ENCODE assay signal across 29 mouse cellular contexts in the genomic region with DNA sequence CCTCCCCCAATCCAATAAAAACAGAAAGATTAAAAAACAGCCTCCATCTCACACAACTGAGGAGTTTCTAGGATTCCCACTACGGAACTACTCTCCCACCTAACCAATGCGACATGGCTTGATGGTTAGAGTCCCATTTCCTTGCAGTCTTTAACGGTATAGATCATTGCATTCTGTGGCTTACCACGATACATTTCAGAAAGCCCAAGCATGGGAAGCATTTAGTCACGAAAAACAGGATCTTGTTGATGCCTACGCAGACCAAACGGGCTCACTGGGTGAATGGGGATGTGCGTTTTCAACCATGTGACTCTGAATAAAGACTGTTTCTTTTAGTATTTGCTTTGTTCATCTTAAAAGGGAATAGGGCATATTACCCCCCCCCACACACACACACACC.
DNase-seq lines count a peak whose midpoint lies in the region; ATAC-seq and TF ChIP-seq lines count a peak whose summit lies in the region.
"Had no signal": no experiment of that assay in that cellular context is flagged by ENCODE, and none has a peak within 500 bp of the region (broad histone marks: within the 10 kb centered on the region; RNA-seq: fewer than 3 reads in every experiment).

No protein-coding gene starts in this region.

- CTCF ChIA-PET in Patski (lab: Charles Lee), result interaction anchor here (0.7 to 2.3 kb wide), 5 partner anchors 10 to 222 kb away, joined by 3 to 7 read pairs (median 3); no protein-coding TSS in a partner anchor

- POLR2A ChIA-PET in Patski (lab: Charles Lee), result no interaction called here

- no peaks in the 10 kb centered on the region for H3K27me3 ChIP-seq in kidney, postnatal 0 days (ENCODE audit: insufficient read depth, low read length)
- no peaks in the 10 kb centered on the region for H3K27me3 ChIP-seq in Patski
- H3K27me3 ChIP-seq: hindbrain, embryonic 12.5 days; intestine, embryonic 15.5 days; limb, embryonic 15.5 days had no signal

- WGBS in kidney, postnatal 0 days, result 78% methylated on average over 8 of the region's 8 CpGs

- no peak for DNase-seq in frontal cortex, postnatal 36 days (ENCODE audit: low spot score in 2 of 2)
- DNase-seq in kidney, postnatal 0 days (ENCODE audit: low spot score), result no peak
- no peak for DNase-seq in kidney, adult 9 months
- peak; percentile 83 for DNase-seq in Patski (ENCODE audit: low read depth, low spot score)
- DNase-seq in left cerebral cortex, postnatal 25 days (ENCODE audit: low spot score in 2 of 2), result no peak
- DNase-seq in urinary bladder, adult 18-20 months (ENCODE audit: low spot score in 2 of 2), result no peak
- DNase-seq: adrenal gland, postnatal 25 days; cerebellum, adult 2 months; gastrocnemius, postnatal 10 days; heart, postnatal 36 days; lung, adult 2 months; lung, postnatal 10 days; midbrain, embryonic 14.5 days; right cerebral cortex, postnatal 4 days; thymus, adult 18-20 months; thymus, postnatal 25 days had no signal

- in situ Hi-C loops in Patski (cut with MboI; ENCODE audit: low pct_unique_long_range_greater_than_20kb), result no loop called here

- H3K4me1 ChIP-seq in kidney, postnatal 0 days (replicated peaks; ENCODE audit: insufficient read depth, low read length), result peaks cover 21% of the 10 kb centered on the region
- H3K4me1 ChIP-seq: hindbrain, embryonic 12.5 days; intestine, embryonic 15.5 days had no signal

- TF ChIP-seq CTCF in kidney, postnatal 0 days (IDR thresholded peaks at IDR 0.05; ENCODE audit: low read depth), result no peak
- no peak for TF ChIP-seq CTCF in Patski (IDR thresholded peaks at IDR 0.05)

- no peaks in the 10 kb centered on the region for H3K9me3 ChIP-seq in kidney, postnatal 0 days (replicated peaks; ENCODE audit: low read length)
- H3K9me3 ChIP-seq: hindbrain, embryonic 12.5 days; intestine, embryonic 15.5 days; limb, embryonic 10.5 days; limb, embryonic 15.5 days had no signal

- ATAC-seq in frontal cortex, adult (ENCODE audit: low TSS enrichment), result peak; percentile 36
- ATAC-seq in kidney, postnatal 0 days (replicated peaks; ENCODE audit: low FRiP score, low read depth), result no peak
- peak; percentile 67 for ATAC-seq in Patski
- peak; percentile 37 for ATAC-seq in megakaryocyte progenitor cell, adult 5-6 weeks (replicated peaks; ENCODE audit: poor library complexity)
- ATAC-seq: forebrain, embryonic 16.5 days; hindbrain, postnatal 0 days; intestine, embryonic 15.5 days had no signal

- no peak overlapping the region for H3K4me3 ChIP-seq in kidney, postnatal 0 days (replicated peaks; ENCODE audit: low read depth, low read length)
- H3K4me3 ChIP-seq: erythroblast, embryonic 14.5 days; hindbrain, embryonic 12.5 days; intestine, embryonic 15.5 days; limb, embryonic 10.5 days; limb, embryonic 15.5 days had no signal

- H3K9ac ChIP-seq in kidney, postnatal 0 days (ENCODE audit: low read depth, low read length), result no peak overlapping the region
- H3K9ac ChIP-seq: hindbrain, embryonic 12.5 days; intestine, embryonic 15.5 days; limb, embryonic 15.5 days; liver, embryonic 14.5 days had no signal

- intact Hi-C loops in left cerebral cortex, postnatal 25 days (cut with DNase I), result no loop called here

- no peak overlapping the region for H3K4me2 ChIP-seq in kidney, postnatal 0 days (ENCODE audit: low read length)
- H3K4me2 ChIP-seq: heart, embryonic 11.5 days; hindbrain, embryonic 12.5 days; intestine, embryonic 15.5 days had no signal

- H3K27ac ChIP-seq in kidney, postnatal 0 days, result peak overlapping the region; percentile 77
- H3K27ac ChIP-seq: hindbrain, embryonic 12.5 days; hindbrain, postnatal 0 days; intestine, embryonic 15.5 days; limb, embryonic 10.5 days; limb, embryonic 15.5 days; liver, embryonic 14.5 days; macrophage; stomach, postnatal 0 days had no signal

- no peaks in the 10 kb centered on the region for H3K36me3 ChIP-seq in kidney, postnatal 0 days (ENCODE audit: insufficient read depth, low read length)
- H3K36me3 ChIP-seq: hindbrain, embryonic 12.5 days; intestine, embryonic 15.5 days; limb, embryonic 10.5 days; limb, embryonic 15.5 days had no signal
